Mouse (Mus musculus): ENCODE data around the gene Olfr303. TPM values are rescaled to one million over a fixed set of nuclear protein-coding genes. Genes with fewer than 3 reads are reported as not detected.

Gene Olfr303
- polyA plus RNA-seq, 1 experiment: not detected

GRCm38 (mm10) chr7:86344253-86344652 is 53.3 kb downstream of the Olfr303 start:
- no peaks in the 10 kb centered on the region for H3K27me3 ChIP-seq (ENCODE audit: control insufficient read depth, insufficient read depth, insufficient read length)
- H3K79me2 ChIP-seq (ENCODE audit: control insufficient read depth, insufficient read depth): no peaks in the 10 kb centered on the region
- H3ac ChIP-seq (ENCODE audit: control insufficient read depth, insufficient read length): no peak overlapping the region
- no peak overlapping the region for H3K4me3 ChIP-seq
- no peak for TF ChIP-seq E2F4 (IDR thresholded peaks at IDR 0.05; ENCODE audit: insufficient read depth)
- TF ChIP-seq POLR2AphosphoS2 (IDR thresholded peaks at IDR 0.05; ENCODE audit: insufficient read length, low read depth): no peak
- no peak for TF ChIP-seq TCF12 (IDR thresholded peaks at IDR 0.05; ENCODE audit: insufficient read depth, poor library complexity, severe bottlenecking)
- no peak for TF ChIP-seq MAX (IDR thresholded peaks at IDR 0.05; ENCODE audit: low read depth)
- no peak for TF ChIP-seq SRF (IDR thresholded peaks at IDR 0.05; ENCODE audit: control insufficient read depth, insufficient read length, low read depth)
- no peak for TF ChIP-seq MYOD1 (IDR thresholded peaks at IDR 0.05; ENCODE audit: control insufficient read depth in 1 of 3, insufficient read length in 2 of 3, low read depth in 2 of 3)
- TF ChIP-seq CEBPB (IDR thresholded peaks at IDR 0.05; ENCODE audit: insufficient read depth, poor library complexity, severe bottlenecking): no peak
- TF ChIP-seq TCF3 (IDR thresholded peaks at IDR 0.05; ENCODE audit: insufficient read length, low read depth): no peak
- no peak for TF ChIP-seq MYOG (IDR thresholded peaks at IDR 0.05; ENCODE audit: control insufficient read depth in 1 of 3, insufficient read depth in 1 of 3, insufficient read length in 2 of 3, low read depth in 2 of 3)
- no peak for TF ChIP-seq POLR2A (IDR thresholded peaks at IDR 0.05; ENCODE audit: insufficient read length, low read depth)
- TF ChIP-seq REST (IDR thresholded peaks at IDR 0.05; ENCODE audit: insufficient read depth, insufficient read length): no peak
- no peak for TF ChIP-seq USF1 (IDR thresholded peaks at IDR 0.05; ENCODE audit: low read depth)
- H3K4me2 ChIP-seq (ENCODE audit: low read depth): no peak overlapping the region
- H3K36me3 ChIP-seq (ENCODE audit: control insufficient read depth, insufficient read depth): no peaks in the 10 kb centered on the region

- no peaks in the 10 kb centered on the region for H3K36me3 ChIP-seq (ENCODE audit: control insufficient read depth, insufficient read depth)
- no peaks in the 10 kb centered on the region for H3K79me2 ChIP-seq (ENCODE audit: control insufficient read depth, insufficient read depth)
- TF ChIP-seq POLR2A (IDR thresholded peaks at IDR 0.05; ENCODE audit: insufficient read length, low read depth) (no peak), REST (IDR thresholded peaks at IDR 0.05; ENCODE audit: insufficient read depth, insufficient read length) (no peak), TCF3 (IDR thresholded peaks at IDR 0.05; ENCODE audit: insufficient read length, low read depth) (no peak), USF1 (IDR thresholded peaks at IDR 0.05; ENCODE audit: low read depth) (no peak), TCF12 (IDR thresholded peaks at IDR 0.05; ENCODE audit: insufficient read depth, poor library complexity, severe bottlenecking) (no peak), POLR2AphosphoS2 (IDR thresholded peaks at IDR 0.05; ENCODE audit: insufficient read length, low read depth) (no peak), MAX (IDR thresholded peaks at IDR 0.05; ENCODE audit: low read depth) (no peak), MYOG (IDR thresholded peaks at IDR 0.05; ENCODE audit: control insufficient read depth in 1 of 3, insufficient read depth in 1 of 3, insufficient read length in 2 of 3, low read depth in 2 of 3) (no peak), SRF (IDR thresholded peaks at IDR 0.05; ENCODE audit: control insufficient read depth, insufficient read length, low read depth) (no peak), MYOD1 (IDR thresholded peaks at IDR 0.05; ENCODE audit: control insufficient read depth in 1 of 3, insufficient read length in 2 of 3, low read depth in 2 of 3) (no peak), CEBPB (IDR thresholded peaks at IDR 0.05; ENCODE audit: insufficient read depth, poor library complexity, severe bottlenecking) (no peak), E2F4 (IDR thresholded peaks at IDR 0.05; ENCODE audit: insufficient read depth) (no peak)
- no peak overlapping the region for H3K4me2 ChIP-seq (ENCODE audit: low read depth)
- no peaks in the 10 kb centered on the region for H3K27me3 ChIP-seq (ENCODE audit: control insufficient read depth, insufficient read depth, insufficient read length)
- H3K4me3 ChIP-seq: no peak overlapping the region
- H3ac ChIP-seq (ENCODE audit: control insufficient read depth, insufficient read length): no peak overlapping the region
Observed at GRCm38 (mm10) chr7:86342881-86343565, 54.6 kb downstream of the Olfr303 start.

Other genes with a start within 250 kb of the Olfr303 start
- gene Vmn2r75, start 226.0 kb downstream of the Olfr303 start, polyA plus RNA-seq (2012; fragmentation: generic; extraction: Trizol): not detected
- gene Vmn2r76, start 151.5 kb downstream of the Olfr303 start, polyA plus RNA-seq (2012; fragmentation: generic; extraction: Trizol): not detected
- gene Olfr310, start 120.6 kb downstream of the Olfr303 start, polyA plus RNA-seq (2012; fragmentation: generic; extraction: Trizol): not detected
- not detected for gene Olfr309, start 84.1 kb downstream of the Olfr303 start, polyA plus RNA-seq (2012; fragmentation: generic; extraction: Trizol)
- not detected for gene Olfr308, start 72.2 kb downstream of the Olfr303 start, polyA plus RNA-seq (2012; fragmentation: generic; extraction: Trizol)
- gene Olfr307, start 60.2 kb downstream of the Olfr303 start, polyA plus RNA-seq (2012; fragmentation: generic; extraction: Trizol): not detected
- gene Olfr305, start 30.9 kb downstream of the Olfr303 start, polyA plus RNA-seq (2012; fragmentation: generic; extraction: Trizol): not detected
- gene Olfr304, start 11.1 kb downstream of the Olfr303 start, polyA plus RNA-seq (2012; fragmentation: generic; extraction: Trizol): not detected
- gene Olfr301, start 6.1 kb upstream of the Olfr303 start, polyA plus RNA-seq (2012; fragmentation: generic; extraction: Trizol): not detected
- not detected for gene Olfr299, start 62.1 kb upstream of the Olfr303 start, polyA plus RNA-seq (2012; fragmentation: generic; extraction: Trizol)
- not detected for gene Olfr298, start 94.7 kb upstream of the Olfr303 start, polyA plus RNA-seq (2012; fragmentation: generic; extraction: Trizol)
- gene Olfr297, start 122.2 kb upstream of the Olfr303 start, polyA plus RNA-seq (2012; fragmentation: generic; extraction: Trizol): not detected
- gene Olfr295, start 186.1 kb upstream of the Olfr303 start, polyA plus RNA-seq (2012; fragmentation: generic; extraction: Trizol): not detected
- not detected for gene Olfr294, start 218.9 kb upstream of the Olfr303 start, polyA plus RNA-seq (2012; fragmentation: generic; extraction: Trizol)